In the genomic region with DNA sequence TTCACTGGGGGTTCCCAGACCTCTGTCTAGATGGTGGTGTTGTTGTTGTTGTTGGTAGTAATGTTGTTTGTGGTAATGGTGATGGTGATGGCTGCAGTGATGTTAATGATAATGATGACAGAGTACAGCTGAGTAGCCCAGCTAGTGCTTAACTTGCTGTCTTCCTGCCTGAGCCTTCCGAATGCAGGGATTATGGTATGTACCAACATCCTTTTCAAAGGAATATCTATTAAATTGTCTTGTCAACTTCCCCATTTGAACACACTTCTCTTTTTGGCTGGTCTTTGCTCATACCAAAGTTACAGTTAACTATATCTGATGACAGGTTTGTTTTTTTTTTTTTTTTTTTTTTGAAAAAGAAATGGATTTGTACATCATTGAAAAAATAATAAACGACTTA, we compare ENCODE assay signal across 24 mouse cellular contexts.
"Had no signal": no experiment of that assay in that cellular context is flagged by ENCODE, and none has a peak within 500 bp of the region (broad histone marks: within the 10 kb centered on the region; RNA-seq: fewer than 3 reads in every experiment).

No protein-coding gene starts in this region.

- H3K36me3 ChIP-seq: heart, embryonic 12.5 days; hindbrain, embryonic 10.5 days; hindbrain, embryonic 12.5 days; hindbrain, embryonic 15.5 days; limb, embryonic 15.5 days; liver, embryonic 12.5 days had no signal

- H3K27ac ChIP-seq: heart, adult 2 months; hindbrain, embryonic 10.5 days; hindbrain, embryonic 12.5 days; hindbrain, embryonic 15.5 days; hindbrain, postnatal 0 days; kidney, embryonic 15.5 days; kidney, postnatal 0 days; limb, embryonic 13.5 days; limb, embryonic 15.5 days; liver, embryonic 12.5 days had no signal

- DNase-seq: gastrocnemius, postnatal 14 days; gastrocnemius, postnatal 36 days; heart, adult 2 months; heart, postnatal 10 days; heart, postnatal 4 days; kidney, adult 11 months; kidney, adult 2 months; kidney, adult 9 months; kidney, postnatal 14 days; kidney, postnatal 36 days; layer of hippocampus, adult 9-11 months; layer of hippocampus, postnatal 36 days; left cerebral cortex, postnatal 4 days had no signal

- ATAC-seq: hindbrain, postnatal 0 days; intestine, embryonic 16.5 days; liver, embryonic 12.5 days had no signal

- H3K4me1 ChIP-seq: hindbrain, embryonic 12.5 days; hindbrain, embryonic 15.5 days; kidney, embryonic 15.5 days; limb, embryonic 15.5 days had no signal

- H3K9me3 ChIP-seq: heart, embryonic 12.5 days; hindbrain, embryonic 10.5 days; hindbrain, embryonic 12.5 days; hindbrain, embryonic 15.5 days; kidney, embryonic 15.5 days; limb, embryonic 13.5 days; limb, embryonic 15.5 days; liver, embryonic 12.5 days had no signal

- H3K27me3 ChIP-seq: heart, embryonic 12.5 days; hindbrain, embryonic 12.5 days; hindbrain, embryonic 15.5 days; kidney, embryonic 15.5 days; limb, embryonic 13.5 days; limb, embryonic 15.5 days; liver, embryonic 12.5 days had no signal

- H3K4me3 ChIP-seq: heart, adult 2 months; heart, embryonic 12.5 days; hindbrain, embryonic 10.5 days; hindbrain, embryonic 12.5 days; hindbrain, embryonic 15.5 days; kidney, embryonic 15.5 days; limb, embryonic 13.5 days; limb, embryonic 15.5 days; liver, embryonic 12.5 days had no signal
